Mouse (Mus musculus) hindlimb bud, embryonic 11.5 days (tissue): ENCODE results near the gene Slc16a1.

Source experiments
- DNase-seq: peaks from one replicate; pipeline ENCODE4 v3.0.0-alpha.2; 2012; ENCODE audit warnings: low read depth, low spot score; ENCODE audit errors: extremely low spot score

Slc16a1 gene

GRCm38 (mm10) chr3:104638403-104638779 lies at the start of gene Slc16a1:
Slc16a1 (plus strand) TSS chr3:104638668.
- DNase-seq = no peak

DNA sequence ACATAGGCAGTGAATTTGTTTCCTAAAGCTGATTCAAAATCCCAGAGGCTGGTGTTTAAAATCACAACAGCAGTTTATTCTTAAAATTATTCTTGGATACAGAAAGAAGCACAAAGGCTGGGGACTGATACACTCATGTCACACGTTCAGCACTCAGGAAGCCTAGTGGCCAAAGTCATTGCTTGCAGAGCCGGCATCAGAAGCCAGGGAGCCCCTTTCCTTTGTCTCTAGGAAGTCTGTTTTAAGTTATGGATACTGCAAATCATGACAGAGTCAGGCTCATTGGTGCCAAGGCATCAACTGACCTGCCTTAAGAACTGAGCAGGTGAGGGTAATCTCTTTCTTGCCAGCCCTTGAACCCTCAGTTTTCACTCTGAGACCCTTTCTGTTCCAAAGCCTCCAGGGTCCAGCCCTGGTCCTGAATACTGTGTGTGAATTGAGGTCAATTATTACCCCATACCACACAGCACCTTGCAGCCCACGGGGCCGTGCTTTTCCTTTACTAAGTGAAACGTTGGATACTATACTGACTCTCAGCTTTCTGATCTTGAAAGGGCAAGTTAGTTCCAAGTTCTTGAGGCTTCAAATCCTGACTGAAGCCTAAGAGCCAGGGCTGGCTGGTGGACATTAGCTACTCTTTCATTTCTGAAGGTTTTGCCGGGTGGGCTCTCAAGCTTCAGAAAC lies 41.9 kb upstream of the Slc16a1 start:
- no peak for DNase-seq

GRCm38 (mm10) chr3:104597135-104597764 lies 41.2 kb upstream of the Slc16a1 start:
- no peak for DNase-seq

DNA sequence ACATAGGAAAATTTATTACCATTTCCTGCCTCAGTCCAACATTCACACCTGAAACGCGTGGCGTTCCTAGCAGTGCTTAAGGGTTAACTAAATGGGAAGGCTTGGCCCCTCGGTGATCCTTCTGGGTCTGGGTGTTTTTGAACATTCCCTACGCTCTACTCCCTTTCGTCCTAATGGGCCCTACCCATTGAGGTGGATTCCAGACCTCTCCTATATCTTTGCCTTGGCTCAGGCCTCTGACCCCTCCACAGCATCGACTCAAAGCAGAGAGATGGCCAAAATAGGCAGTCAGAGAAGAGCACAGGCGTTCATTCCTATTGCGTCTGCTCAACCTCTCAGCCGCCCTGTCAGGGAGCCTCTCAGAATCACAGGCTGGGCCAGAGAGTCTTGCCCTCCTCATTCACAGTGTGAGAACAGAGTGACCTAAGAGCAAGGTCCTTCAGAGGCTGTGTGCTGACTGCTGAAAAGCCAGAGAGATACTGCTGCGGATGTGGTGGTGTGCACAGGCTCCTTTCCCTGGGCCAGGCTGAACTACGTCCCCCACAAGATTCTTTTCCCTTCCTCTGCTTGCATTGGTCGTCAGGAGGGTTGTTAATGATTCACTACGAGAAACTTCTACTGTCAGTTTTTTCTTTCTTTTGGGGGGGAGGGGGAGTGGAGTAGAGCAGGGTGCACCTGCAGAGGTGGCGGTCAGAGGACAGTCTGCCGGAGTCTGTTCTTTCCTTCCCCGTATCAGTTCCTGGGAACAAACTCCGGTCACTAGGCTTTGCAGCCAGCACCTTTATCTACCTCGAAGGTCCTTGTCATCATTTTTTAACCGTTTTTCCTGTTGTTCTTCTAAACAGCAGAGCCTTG lies 38.9 kb upstream of the Slc16a1 start:
- DNase-seq = no peak

- DNase-seq = no peak
These were observed 37.8 kb upstream of the Slc16a1 start for GRCm38 (mm10) chr3:104600691-104601090.

DNA sequence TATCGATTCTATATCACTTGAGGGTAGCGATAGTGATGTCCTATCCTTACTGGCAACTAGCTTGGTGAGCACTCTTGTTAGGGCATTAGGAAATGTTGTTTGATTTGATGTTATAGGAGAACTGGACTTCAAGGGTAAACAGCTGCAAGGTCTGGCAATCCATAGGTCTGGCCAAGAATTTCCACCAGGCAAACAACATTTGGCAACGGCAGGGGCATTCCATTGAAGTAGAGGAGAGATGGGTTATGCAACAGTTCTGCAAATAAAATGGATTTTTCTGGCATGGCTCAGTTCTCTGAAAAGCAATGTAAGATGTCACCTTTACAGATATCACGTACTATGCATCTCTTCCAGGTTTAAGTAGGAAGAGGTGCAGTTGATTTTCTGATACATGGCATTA lies 36.8 kb upstream of the Slc16a1 start:
- DNase-seq = no peak

GRCm38 (mm10) chr3:104609690-104610380 lies 28.6 kb upstream of the Slc16a1 start:
- DNase-seq = no peak

GRCm38 (mm10) chr3:104610453-104611230 lies 27.8 kb upstream of the Slc16a1 start:
- DNase-seq = no peak

GRCm38 (mm10) chr3:104611951-104612350 lies 26.5 kb upstream of the Slc16a1 start:
- DNase-seq = no peak

- DNase-seq = no peak
These were observed 25.4 kb upstream of the Slc16a1 start for GRCm38 (mm10) chr3:104613102-104613501.

GRCm38 (mm10) chr3:104614081-104614480 lies 24.4 kb upstream of the Slc16a1 start:
- DNase-seq = no peak

DNA sequence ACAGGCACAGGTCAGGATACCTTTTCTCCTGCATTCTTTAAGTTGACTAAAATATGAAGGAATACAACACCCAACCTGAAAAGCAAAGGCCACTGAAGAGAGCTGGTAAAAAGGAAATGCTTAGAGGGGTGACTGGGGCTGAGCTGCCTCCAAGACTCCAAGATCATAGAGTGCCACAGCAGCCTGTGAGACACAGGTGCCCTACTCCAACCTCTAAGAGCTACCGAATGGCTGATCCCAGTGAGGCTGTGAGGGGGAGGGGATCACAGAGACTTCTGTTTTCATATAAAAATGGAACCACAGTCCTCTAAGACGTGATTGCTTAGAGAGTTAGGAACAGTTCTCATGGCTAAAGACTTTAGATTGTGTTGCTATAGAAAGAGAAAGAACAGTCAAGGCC lies 23.3 kb upstream of the Slc16a1 start:
- no peak for DNase-seq

- DNase-seq = no peak
These were observed 22.3 kb upstream of the Slc16a1 start for GRCm38 (mm10) chr3:104616155-104616554.

DNA sequence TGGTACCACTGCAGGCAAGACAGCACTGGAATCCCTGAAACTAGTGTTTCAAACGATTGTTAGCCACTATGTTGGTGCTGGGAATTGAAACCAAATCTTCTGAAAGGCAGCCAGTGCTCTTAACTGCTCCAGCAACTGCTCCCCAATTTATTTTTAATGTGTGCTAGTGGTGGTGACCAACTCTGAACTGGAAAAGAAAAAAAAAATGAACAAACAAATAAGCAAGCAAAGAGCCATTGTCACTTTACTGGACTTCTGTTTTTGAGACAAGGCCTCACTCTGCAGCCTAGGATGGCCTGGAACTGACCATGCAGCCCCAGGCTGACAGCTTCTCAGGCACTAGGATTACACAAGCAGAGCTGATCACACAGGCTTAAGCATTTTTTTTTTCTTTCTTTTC lies 16.6 kb upstream of the Slc16a1 start:
- no peak for DNase-seq

GRCm38 (mm10) chr3:104629810-104630209 lies 8.7 kb upstream of the Slc16a1 start:
- DNase-seq = no peak

GRCm38 (mm10) chr3:104630941-104631340 lies 7.5 kb upstream of the Slc16a1 start:
- no peak for DNase-seq

GRCm38 (mm10) chr3:104632560-104633162 lies 5.8 kb upstream of the Slc16a1 start:
- no peak for DNase-seq

GRCm38 (mm10) chr3:104636491-104636890 lies 2.0 kb upstream of the Slc16a1 start:
- DNase-seq = no peak

- no peak for DNase-seq
These were observed 753 bp upstream of the Slc16a1 start for GRCm38 (mm10) chr3:104637427-104638402.
